Mouse (Mus musculus): ENCODE measurements around the gene Ifitm6.

DNA sequence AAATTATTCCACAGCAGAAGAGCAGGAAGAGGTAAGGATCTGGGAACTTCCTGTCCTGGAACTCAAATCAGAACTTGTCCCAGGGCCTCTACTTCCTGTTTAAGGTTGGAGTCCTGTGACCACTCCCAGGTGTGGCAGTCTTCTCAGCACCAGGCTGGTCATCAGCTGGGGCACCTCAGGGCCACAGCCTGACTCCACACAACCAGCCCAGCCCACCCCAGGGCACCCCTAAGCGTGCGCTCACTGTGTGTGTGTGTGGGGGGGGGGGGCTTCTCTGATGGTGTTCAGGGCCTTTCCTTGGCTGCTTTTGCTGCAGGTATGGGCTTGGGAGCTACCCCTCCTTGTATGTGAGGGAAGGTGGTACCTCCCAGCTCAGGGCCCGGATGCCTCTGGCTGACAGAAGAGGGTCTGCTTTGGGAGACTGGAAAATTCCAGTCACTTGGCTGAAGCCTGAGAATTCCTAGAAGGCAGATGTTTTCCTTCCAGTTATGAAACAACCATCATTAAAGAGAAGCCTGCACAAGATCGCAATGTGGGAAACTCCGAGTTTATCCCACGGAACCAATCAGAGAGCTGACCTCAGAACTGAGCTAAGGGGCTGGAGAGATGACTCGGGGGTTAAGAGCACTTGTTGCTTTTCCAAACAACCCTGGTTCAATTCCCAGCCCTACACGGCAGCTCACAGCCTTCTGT, 46.1 kb downstream of the Ifitm6 start:
- TF ChIP-seq MAX (IDR thresholded peaks at IDR 0.05; ENCODE audit: low read depth) (no peak), MYOD1 (IDR thresholded peaks at IDR 0.05; ENCODE audit: control insufficient read depth in 1 of 3, insufficient read length in 2 of 3, low read depth in 2 of 3) (no peak), POLR2AphosphoS2 (IDR thresholded peaks at IDR 0.05; ENCODE audit: insufficient read length, low read depth) (no peak), TCF12 (IDR thresholded peaks at IDR 0.05; ENCODE audit: insufficient read depth, poor library complexity, severe bottlenecking) (no peak), POLR2A (IDR thresholded peaks at IDR 0.05; ENCODE audit: insufficient read length, low read depth) (no peak), TCF3 (IDR thresholded peaks at IDR 0.05; ENCODE audit: insufficient read length, low read depth) (no peak)
